Mouse (Mus musculus) heart, postnatal 0 days (tissue): ENCODE data around the gene Syt6. TPM values are rescaled to one million over a fixed set of nuclear protein-coding genes. Genes with fewer than 3 reads are reported as not detected.

ENCODE experiments used
- ATAC-seq: fragments of 200-750 bp; cut with Nextera tagmentation; 2 replicates; pipeline ENCODE4 v1.8.0; 2017; ENCODE audit warnings: low read depth, moderate number of reproducible peaks, moderate library complexity; ENCODE audit not compliant: insufficient read depth
- DNase-seq: peaks from one replicate; pipeline ENCODE4 v3.0.0-alpha.2; 2016; ENCODE audit warnings: low spot score
- H3K27ac ChIP-seq: fragments of 300-500 bp; sonication (generic); 2 replicates; pipeline ENCODE4 v1.5.1; 2014; ENCODE audit warnings: low read depth, mild to moderate bottlenecking
- H3K27me3 ChIP-seq: fragments of 300-500 bp; sonication (generic); 2 replicates; pipeline ENCODE4 v1.6.1; 2014; ENCODE audit warnings: low read length, mixed read lengths; ENCODE audit not compliant: control insufficient read depth, insufficient read depth
- H3K36me3 ChIP-seq: fragments of 300-500 bp; sonication (generic); replicated peaks from 2 replicates; pipeline ENCODE4 v1.6.1; 2014; ENCODE audit warnings: low read length, mixed read lengths; ENCODE audit not compliant: control insufficient read depth, insufficient read depth
- H3K4me1 ChIP-seq: fragments of 300-500 bp; sonication (generic); 2 replicates; pipeline ENCODE4 v1.6.1; 2014; ENCODE audit warnings: antibody characterized with exemption; ENCODE audit not compliant: control insufficient read depth, insufficient read depth
- H3K4me2 ChIP-seq: fragments of 300-500 bp; sonication (generic); 2 replicates; pipeline ENCODE4 v1.6.1; 2014; ENCODE audit warnings: low read depth, mild to moderate bottlenecking, low read length, moderate library complexity
- H3K4me3 ChIP-seq: fragments of 300-500 bp; sonication (generic); 2 replicates; pipeline ENCODE4 v1.5.1; 2014; ENCODE audit warnings: low read depth, low read length
- H3K9ac ChIP-seq: fragments of 300-500 bp; sonication (generic); replicated peaks from 2 replicates; pipeline ENCODE4 v1.6.1; 2014; ENCODE audit warnings: low read depth, low read length, mixed read lengths
- H3K9me3 ChIP-seq: fragments of 300-500 bp; sonication (generic); replicated peaks from 2 replicates; pipeline ENCODE4 v1.6.1; 2016; ENCODE audit warnings: low read length; ENCODE audit not compliant: control insufficient read depth
- CTCF ChIP-seq: IDR thresholded peaks from 2 replicates; pipeline ENCODE4 v1.5.1; 2016; ENCODE audit warnings: antibody characterized with exemption, control low read depth, low read depth
- EP300 ChIP-seq: IDR thresholded peaks from 2 replicates; pipeline ENCODE4 v1.6.1; 2016; ENCODE audit warnings: antibody characterized with exemption, low read depth
- WGBS: fragments of 180-500 bp; shearing (Covaris S2); extraction: QIAGEN DNeasy Blood & Tissue Kit; methylation state at CpG from one replicate; pipeline ENCODE4 v1.1.7; 2014; 5-methylcytosine and 5-hydroxymethylcytosine counted together
- polyA plus RNA-seq: library from polyadenylated mRNA; unstranded; fragments of >200 nt; fragmentation: Nextera tagmentation; extraction: Ambion mirVana; gene quantifications from 2 replicates; pipeline ENCODE4 v1.2.1, GENCODE M21; 2015
- total RNA-seq: library from RNA; depleted of rRNA; stranded (reverse); fragments of >200 nt; gene quantifications from 2 replicates; pipeline ENCODE4 v1.2.3, GENCODE M21; 2014; ENCODE audit warnings: low replicate concordance

Syt6 gene
- total and polyA plus RNA-seq, 2 experiments from 2014 or later, result not detected

GRCm38 (mm10) chr3:103539148-103539547, 35.9 kb upstream of the Syt6 start:
- Histone ChIP-seq H3K4me3 (no peak overlapping the region), H3K27ac (no peak overlapping the region), H3K9me3 (no peaks in the 10 kb centered on the region), H3K36me3 (no peaks in the 10 kb centered on the region), H3K9ac (no peak overlapping the region), H3K4me1 (no peaks in the 10 kb centered on the region), H3K4me2 (no peak overlapping the region), H3K27me3 (no peaks in the 10 kb centered on the region)
- TF ChIP-seq EP300, result no peak
- TF ChIP-seq CTCF, result no peak
- 45% methylated on average over 7 of the region's 7 CpGs for WGBS
- no peak for ATAC-seq
- no peak for DNase-seq

GRCm38 (mm10) chr3:103546166-103546565, 28.9 kb upstream of the Syt6 start:
- no peaks in the 10 kb centered on the region for H3K4me1 ChIP-seq
- H3K4me3 ChIP-seq, result no peak overlapping the region
- no peaks in the 10 kb centered on the region for H3K36me3 ChIP-seq
- no peak overlapping the region for H3K9ac ChIP-seq
- TF ChIP-seq EP300, result no peak
- no peak for TF ChIP-seq CTCF
- no peaks in the 10 kb centered on the region for H3K9me3 ChIP-seq
- no peak for ATAC-seq
- no peaks in the 10 kb centered on the region for H3K27me3 ChIP-seq
- no peak overlapping the region for H3K4me2 ChIP-seq
- no peak overlapping the region for H3K27ac ChIP-seq
- WGBS, result 57% methylated on average over 2 of the region's 2 CpGs
- DNase-seq, result no peak

GRCm38 (mm10) chr3:103546626-103547025, 28.4 kb upstream of the Syt6 start:
- H3K4me2 ChIP-seq, result no peak overlapping the region
- 41% methylated on average over 3 of the region's 3 CpGs for WGBS
- ATAC-seq, result no peak
- DNase-seq, result no peak
- H3K27ac ChIP-seq, result no peak overlapping the region
- H3K9ac ChIP-seq, result no peak overlapping the region
- H3K4me1 ChIP-seq, result no peaks in the 10 kb centered on the region
- no peaks in the 10 kb centered on the region for H3K27me3 ChIP-seq
- H3K36me3 ChIP-seq, result no peaks in the 10 kb centered on the region
- TF ChIP-seq EP300, result no peak
- TF ChIP-seq CTCF, result no peak
- no peaks in the 10 kb centered on the region for H3K9me3 ChIP-seq
- H3K4me3 ChIP-seq, result no peak overlapping the region

- H3K27me3 ChIP-seq, result no peaks in the 10 kb centered on the region
- no peak for DNase-seq
- 60% methylated on average over 5 of the region's 5 CpGs for WGBS
These were observed 24.8 kb upstream of the Syt6 start for GRCm38 (mm10) chr3:103550236-103550635.

GRCm38 (mm10) chr3:103567226-103567625, 7.8 kb upstream of the Syt6 start:
- H3K27ac ChIP-seq, result no peak overlapping the region
- H3K4me1 ChIP-seq, result no peaks in the 10 kb centered on the region
- no peak for TF ChIP-seq CTCF
- TF ChIP-seq EP300, result no peak
- no peak overlapping the region for H3K9ac ChIP-seq
- WGBS, result 59% methylated on average over 3 of the region's 3 CpGs
- no peak for DNase-seq
- no peaks in the 10 kb centered on the region for H3K36me3 ChIP-seq
- H3K9me3 ChIP-seq, result no peaks in the 10 kb centered on the region
- no peak overlapping the region for H3K4me3 ChIP-seq
- no peak for ATAC-seq
- H3K27me3 ChIP-seq, result peaks cover 7% of the 10 kb centered on the region; the same call in 1 of the 2 replicates
- no peak overlapping the region for H3K4me2 ChIP-seq

More at GRCm38 (mm10) chr3:103550236-103550635, 24.8 kb upstream of the Syt6 start:
- no peak overlapping the region for H3K4me3 ChIP-seq
- H3K27ac ChIP-seq, result no peak overlapping the region
- H3K4me2 ChIP-seq, result no peak overlapping the region
- TF ChIP-seq CTCF (no peak), EP300 (no peak)
- no peaks in the 10 kb centered on the region for H3K4me1 ChIP-seq
- no peaks in the 10 kb centered on the region for H3K36me3 ChIP-seq
- no peaks in the 10 kb centered on the region for H3K9me3 ChIP-seq
- no peak for ATAC-seq
- H3K9ac ChIP-seq, result no peak overlapping the region

- no peak for DNase-seq
- no peak overlapping the region for H3K4me3 ChIP-seq
- WGBS, result 68% methylated on average over 4 of the region's 4 CpGs
- H3K36me3 ChIP-seq, result no peaks in the 10 kb centered on the region
- H3K27me3 ChIP-seq, result peaks cover 60% of the 10 kb centered on the region
- H3K4me2 ChIP-seq, result no peak overlapping the region
- H3K27ac ChIP-seq, result no peak overlapping the region
- H3K9ac ChIP-seq, result no peak overlapping the region
- no peaks in the 10 kb centered on the region for H3K9me3 ChIP-seq
- ATAC-seq, result no peak
- H3K4me1 ChIP-seq, result peaks cover 7% of the 10 kb centered on the region; the same call in 1 of the 2 replicates
- TF ChIP-seq EP300 (no peak), CTCF (no peak)
These were observed 2.5 kb upstream of the Syt6 start for GRCm38 (mm10) chr3:103572526-103572925.
